Mouse (Mus musculus) hindbrain, embryonic 12.5 days (tissue): ENCODE measurements around the gene Hist1h3f. TPM values are rescaled to one million over a fixed set of nuclear protein-coding genes. Genes with fewer than 3 reads are reported as not detected.
"Not testable (repeated sequence)": the region's sequence is repeated elsewhere in the genome, so short reads cannot be mapped to it uniquely, and the experiment has no call there.

Experiments used
- ATAC-seq: fragments of 200-750 bp; cut with Nextera tagmentation; 2 replicates; pipeline ENCODE4 v1.8.0; 2017; ENCODE audit warnings: moderate TSS enrichment; ENCODE audit not compliant: low FRiP score
- H3K27ac ChIP-seq: fragments of 300-500 bp; sonication (generic); 2 replicates; pipeline ENCODE4 v1.5.1; 2016; ENCODE audit warnings: mild to moderate bottlenecking
- H3K27me3 ChIP-seq: fragments of 300-500 bp; sonication (generic); 2 replicates; pipeline ENCODE4 v1.6.1; 2016; ENCODE audit warnings: mild to moderate bottlenecking
- H3K36me3 ChIP-seq: fragments of 300-500 bp; sonication (generic); 2 replicates; pipeline ENCODE4 v1.6.1; 2016; ENCODE audit warnings: mild to moderate bottlenecking
- H3K4me1 ChIP-seq: fragments of 300-500 bp; sonication (generic); 2 replicates; pipeline ENCODE4 v1.6.1; 2016
- H3K4me2 ChIP-seq: fragments of 300-500 bp; sonication (generic); replicated peaks from 2 replicates; pipeline ENCODE4 v1.6.1; 2016; ENCODE audit warnings: mild to moderate bottlenecking
- H3K4me3 ChIP-seq: fragments of 300-500 bp; sonication (generic); 2 replicates; pipeline ENCODE4 v1.5.1; 2016; ENCODE audit warnings: mild to moderate bottlenecking
- H3K9ac ChIP-seq: fragments of 300-500 bp; sonication (generic); 2 replicates; pipeline ENCODE4 v1.6.1; 2016; ENCODE audit warnings: mild to moderate bottlenecking, moderate library complexity
- H3K9me3 ChIP-seq: fragments of 300-500 bp; sonication (generic); replicated peaks from 2 replicates; pipeline ENCODE4 v1.6.1; 2016; ENCODE audit warnings: mild to moderate bottlenecking
- WGBS: fragments of 180-500 bp; shearing (Covaris S2); methylation state at CpG from one replicate; pipeline ENCODE4 v1.1.7; 2016; 5-methylcytosine and 5-hydroxymethylcytosine counted together
- polyA plus RNA-seq: library from polyadenylated mRNA; unstranded; fragments of >200 nt; fragmentation: Nextera tagmentation; extraction: Ambion mirVana; gene quantifications from 2 replicates; pipeline ENCODE4 v1.2.1, GENCODE M21; 2016

Gene Hist1h3f
- polyA plus RNA-seq, 1 experiment from 2014 or later: 1.4 TPM

DNA sequence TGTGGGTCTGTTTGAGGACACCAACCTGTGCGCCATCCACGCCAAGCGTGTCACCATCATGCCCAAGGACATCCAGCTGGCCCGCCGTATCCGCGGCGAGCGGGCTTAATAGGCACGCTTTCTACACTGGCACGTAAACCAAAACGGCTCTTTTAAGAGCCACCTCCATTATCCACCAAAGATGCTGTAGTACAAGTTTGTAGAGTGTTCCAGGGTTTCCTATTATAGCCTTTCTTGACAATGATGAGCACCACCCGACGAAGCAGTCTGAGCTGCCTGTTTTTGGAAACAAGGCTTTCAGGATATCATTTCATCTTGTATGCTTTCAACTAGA lies 902 bp downstream of the Hist1h3f start:
- H3K9ac ChIP-seq: peak overlapping the region; percentile 54; the same call in 1 of the 2 replicates
- H3K4me1 ChIP-seq, H3K9me3 ChIP-seq, H3K27me3 ChIP-seq, ATAC-seq, H3K36me3 ChIP-seq: not testable (repeated sequence)
- H3K4me3 ChIP-seq: peak overlapping the region; percentile 46
- H3K27ac ChIP-seq: peak overlapping the region; percentile 92
- H3K4me2 ChIP-seq: peak overlapping the region; percentile 69
- WGBS: under 1% methylated on average over 11 of the region's 14 CpGs

DNA sequence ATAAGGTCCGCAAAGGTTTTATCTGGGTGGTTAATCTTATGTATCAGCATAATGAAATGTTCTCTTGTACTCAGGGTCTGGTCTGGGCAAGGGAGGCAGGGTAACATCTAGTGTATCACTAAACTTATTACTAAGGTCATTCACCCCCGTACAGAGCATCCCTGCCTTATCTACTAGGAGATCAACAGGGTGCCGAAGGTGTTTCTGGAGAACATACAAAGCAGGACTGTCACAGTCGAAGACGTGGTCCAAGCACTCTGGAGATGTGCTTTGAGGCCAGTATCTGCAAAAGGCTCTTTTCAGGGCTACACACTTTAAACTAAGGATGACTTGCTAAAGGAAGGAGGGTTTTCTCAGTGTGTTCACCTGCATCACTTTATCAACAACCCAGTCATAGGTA lies 2.8 kb downstream of the Hist1h3f start:
- no peak overlapping the region for H3K4me3 ChIP-seq
- H3K4me2 ChIP-seq: no peak overlapping the region
- H3K9ac ChIP-seq: no peak overlapping the region
- H3K36me3 ChIP-seq: no peaks in the 10 kb centered on the region
- H3K27me3 ChIP-seq: no peaks in the 10 kb centered on the region
- H3K27ac ChIP-seq: no peak overlapping the region
- no peaks in the 10 kb centered on the region for H3K9me3 ChIP-seq
- 81% methylated on average over 5 of the region's 5 CpGs for WGBS
- peaks cover 10% of the 10 kb centered on the region for H3K4me1 ChIP-seq
- ATAC-seq: no peak

DNA sequence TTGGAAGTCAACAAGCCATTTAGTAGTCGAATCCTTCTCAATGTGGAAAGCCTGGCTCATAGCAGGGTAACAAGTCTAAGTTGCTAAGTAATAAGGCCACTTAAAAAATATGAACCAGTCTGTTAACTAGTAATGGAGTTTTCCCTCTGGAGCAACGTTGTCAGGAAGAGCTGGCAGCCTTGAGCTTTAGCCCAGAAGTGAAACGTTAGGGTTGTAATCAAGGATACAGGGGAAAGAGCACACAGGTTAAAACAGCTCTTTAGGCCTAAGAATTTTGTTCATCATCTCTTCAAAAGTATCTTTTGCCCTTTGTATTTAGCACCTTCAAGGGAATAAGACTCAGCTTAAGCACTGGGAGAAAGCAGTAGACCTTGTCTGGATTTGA lies 6.9 kb downstream of the Hist1h3f start:
- Histone ChIP-seq H3K4me2 (peak overlapping the region; percentile 58), H3K27me3 (no peaks in the 10 kb centered on the region), H3K36me3 (no peaks in the 10 kb centered on the region), H3K27ac (peak overlapping the region; percentile 89), H3K4me1 (peaks cover 12% of the 10 kb centered on the region), H3K4me3 (peak overlapping the region; percentile 41), H3K9ac (peak overlapping the region; percentile 59), H3K9me3 (no peaks in the 10 kb centered on the region)
- 10% methylated on average over 3 of the region's 3 CpGs for WGBS
- ATAC-seq: no peak

GRCm38 (mm10) chr13:23551146-23551834 lies 7.4 kb downstream of the Hist1h3f start, which contains the start of gene Hist1h4f:
Gene Hist1h4f (minus strand): TSS chr13:23551648.
- WGBS: under 1% methylated on average over 47 of the region's 47 CpGs
- peak within 1 kb of the TSS; percentile 89 for H3K27ac ChIP-seq
- not testable (repeated sequence) for H3K9me3 ChIP-seq, H3K36me3 ChIP-seq, H3K27me3 ChIP-seq
- peak within 1 kb of the TSS; percentile 58 for H3K4me2 ChIP-seq
- peaks cover 12% of the 10 kb centered on the region for H3K4me1 ChIP-seq
- peak within 1 kb of the TSS; percentile 59 for H3K9ac ChIP-seq
- H3K4me3 ChIP-seq: peak within 1 kb of the TSS; percentile 41
- peak; percentile 87 for ATAC-seq

- no peaks in the 10 kb centered on the region for H3K27me3 ChIP-seq
- no peaks in the 10 kb centered on the region for H3K9me3 ChIP-seq
- H3K27ac ChIP-seq: peak overlapping the region; percentile 89
- WGBS: 51% methylated on average over 8 of the region's 8 CpGs
- peak overlapping the region; percentile 41; the same call in 1 of the 2 replicates for H3K4me3 ChIP-seq
- H3K4me2 ChIP-seq: peak overlapping the region; percentile 58
- peaks cover 17% of the 10 kb centered on the region for H3K4me1 ChIP-seq
- H3K9ac ChIP-seq: no peak overlapping the region
- no peak for ATAC-seq
- H3K36me3 ChIP-seq: no peaks in the 10 kb centered on the region
Measured at GRCm38 (mm10) chr13:23551931-23552914, 8.4 kb downstream of the Hist1h3f start.

DNA sequence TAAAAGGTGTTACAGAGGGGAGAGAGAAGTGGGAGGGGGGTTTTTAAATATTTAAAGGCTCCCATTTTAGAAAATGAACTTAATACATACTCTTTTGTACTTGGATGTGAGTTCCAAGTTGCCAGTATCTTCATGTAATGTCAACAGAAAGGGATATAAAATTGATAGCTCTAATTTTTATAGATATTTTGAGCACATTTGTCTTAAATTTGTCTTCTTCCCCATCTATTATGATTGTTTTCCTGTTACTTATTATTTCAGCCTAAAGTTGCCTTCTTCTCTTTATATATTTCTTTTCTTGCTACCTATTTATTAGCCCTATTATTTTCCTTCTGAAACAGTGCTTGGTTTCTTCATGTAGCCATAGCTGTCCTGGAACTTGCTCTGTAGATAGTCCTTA lies 9.1 kb downstream of the Hist1h3f start, which contains the start of gene Hist1h1d:
Hist1h1d (plus strand) TSS at position 301 of the 400 bp plus-strand sequence.
- ATAC-seq: no peak
- no peak within 1 kb of the TSS for H3K9ac ChIP-seq
- no peak within 1 kb of the TSS for H3K4me3 ChIP-seq
- peaks cover 17% of the 10 kb centered on the region for H3K4me1 ChIP-seq
- peak within 1 kb of the TSS; percentile 89 for H3K27ac ChIP-seq
- no peaks in the 10 kb centered on the region for H3K9me3 ChIP-seq
- H3K4me2 ChIP-seq: no peak within 1 kb of the TSS
- H3K27me3 ChIP-seq: no peaks in the 10 kb centered on the region
- H3K36me3 ChIP-seq: no peaks in the 10 kb centered on the region

DNA sequence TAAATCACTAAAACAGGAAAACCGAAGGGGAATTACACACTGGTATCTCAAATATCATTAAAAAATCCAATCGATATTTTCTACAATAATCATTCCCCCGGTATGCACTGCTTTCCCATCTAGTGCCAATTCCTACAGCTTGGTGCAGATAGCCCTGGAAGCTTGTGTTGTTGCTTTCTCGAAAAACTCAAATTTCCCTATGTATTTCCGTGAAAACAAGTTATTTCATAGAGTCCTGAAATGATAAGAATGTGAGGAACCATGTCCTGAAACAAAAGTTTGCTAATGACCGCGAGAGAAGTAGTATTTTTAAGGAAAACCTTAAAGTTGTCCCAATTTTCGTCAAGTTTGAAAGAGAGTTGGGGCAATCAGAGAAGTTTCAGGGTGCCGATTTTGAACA lies 10.5 kb downstream of the Hist1h3f start:
- H3K36me3 ChIP-seq: no peaks in the 10 kb centered on the region
- ATAC-seq: no peak
- H3K27ac ChIP-seq: peak overlapping the region; percentile 89
- no peaks in the 10 kb centered on the region for H3K27me3 ChIP-seq
- peak overlapping the region; percentile 46 for H3K4me3 ChIP-seq
- WGBS: 23% methylated on average over 9 of the region's 9 CpGs
- H3K9me3 ChIP-seq: no peaks in the 10 kb centered on the region
- peaks cover 17% of the 10 kb centered on the region for H3K4me1 ChIP-seq
- H3K9ac ChIP-seq: peak overlapping the region; percentile 72
- H3K4me2 ChIP-seq: peak overlapping the region; percentile 98

DNA sequence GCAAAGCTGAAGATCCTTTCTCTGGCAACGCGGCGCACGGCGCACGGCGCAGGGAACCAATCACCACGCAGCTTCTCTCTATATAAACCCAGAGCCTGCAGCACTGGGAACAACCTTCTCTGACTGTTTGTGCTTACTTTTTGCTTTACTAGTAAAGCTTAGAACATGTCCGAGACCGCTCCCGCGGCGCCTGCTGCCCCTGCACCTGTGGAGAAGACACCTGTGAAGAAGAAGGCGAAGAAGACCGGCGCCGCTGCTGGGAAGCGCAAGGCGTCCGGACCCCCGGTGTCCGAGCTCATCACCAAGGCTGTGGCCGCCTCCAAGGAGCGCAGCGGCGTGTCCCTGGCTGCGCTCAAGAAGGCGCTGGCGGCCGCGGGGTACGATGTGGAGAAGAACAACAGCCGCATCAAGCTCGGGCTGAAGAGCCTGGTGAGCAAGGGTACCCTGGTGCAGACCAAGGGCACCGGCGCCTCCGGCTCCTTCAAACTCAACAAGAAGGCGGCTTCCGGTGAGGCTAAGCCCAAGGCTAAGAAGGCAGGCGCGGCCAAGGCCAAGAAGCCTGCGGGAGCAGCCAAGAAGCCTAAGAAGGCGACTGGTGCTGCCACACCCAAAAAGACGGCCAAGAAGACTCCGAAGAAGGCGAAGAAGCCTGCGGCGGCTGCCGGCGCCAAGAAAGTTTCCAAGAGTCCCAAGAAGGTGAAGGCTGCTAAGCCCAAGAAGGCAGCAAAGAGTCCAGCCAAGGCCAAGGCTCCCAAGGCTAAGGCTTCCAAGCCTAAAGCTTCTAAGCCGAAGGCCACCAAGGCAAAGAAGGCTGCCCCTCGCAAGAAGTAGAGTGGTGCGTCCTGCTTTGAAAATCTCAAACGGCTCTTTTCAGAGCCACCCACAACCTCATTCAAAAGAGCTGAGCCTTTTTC lies 11.3 kb downstream of the Hist1h3f start:
- Histone ChIP-seq H3K9ac (peak overlapping the region; percentile 72), H3K4me1 (peaks cover 17% of the 10 kb centered on the region), H3K4me3 (peak overlapping the region; percentile 46), H3K4me2 (peak overlapping the region; percentile 98), H3K9me3 (no peaks in the 10 kb centered on the region), H3K36me3 (no peaks in the 10 kb centered on the region), H3K27ac (peak overlapping the region; percentile 89), H3K27me3 (no peaks in the 10 kb centered on the region)
- peak; percentile 89 for ATAC-seq
- WGBS: under 1% methylated on average over 54 of the region's 54 CpGs

- ATAC-seq: peak; percentile 81
- under 1% methylated on average over 18 of the region's 18 CpGs for WGBS
- H3K9me3 ChIP-seq: no peaks in the 10 kb centered on the region
Measured at GRCm38 (mm10) chr13:23555839-23556416, 12.1 kb downstream of the Hist1h3f start.

GRCm38 (mm10) chr13:23556906-23557305 lies 13.1 kb downstream of the Hist1h3f start:
- Histone ChIP-seq H3K4me3 (no peak overlapping the region), H3K27ac (0 out of 2 replicates have a peak overlapping the region, but pooled peaks have one; percentile 35), H3K9ac (no peak overlapping the region), H3K27me3 (no peaks in the 10 kb centered on the region), H3K36me3 (no peaks in the 10 kb centered on the region), H3K9me3 (no peaks in the 10 kb centered on the region), H3K4me2 (peak overlapping the region; percentile 98), H3K4me1 (peaks cover 11% of the 10 kb centered on the region)
- WGBS: 75% methylated on average over 3 of the region's 3 CpGs
- no peak for ATAC-seq

More at GRCm38 (mm10) chr13:23555839-23556416, 12.1 kb downstream of the Hist1h3f start:
- no peaks in the 10 kb centered on the region for H3K36me3 ChIP-seq
- H3K27me3 ChIP-seq: no peaks in the 10 kb centered on the region
- H3K4me2 ChIP-seq: peak overlapping the region; percentile 98
- peak overlapping the region; percentile 46 for H3K4me3 ChIP-seq
- H3K27ac ChIP-seq: peak overlapping the region; percentile 89
- peaks cover 13% of the 10 kb centered on the region for H3K4me1 ChIP-seq
- H3K9ac ChIP-seq: peak overlapping the region; percentile 72

- 17% methylated on average over 2 of the region's 2 CpGs for WGBS
Measured at GRCm38 (mm10) chr13:23560699-23561098, 16.8 kb downstream of the Hist1h3f start.

More at GRCm38 (mm10) chr13:23560699-23561098, 16.8 kb downstream of the Hist1h3f start:
- H3K4me3 ChIP-seq, H3K36me3 ChIP-seq, ATAC-seq, H3K4me1 ChIP-seq, H3K9ac ChIP-seq, H3K27ac ChIP-seq, H3K4me2 ChIP-seq, H3K9me3 ChIP-seq, H3K27me3 ChIP-seq: not testable (repeated sequence)
